Mouse (Mus musculus): Measurements from ENCODE around the gene Mast1. TPM values are rescaled to one million over a fixed set of nuclear protein-coding genes. Genes with fewer than 3 reads are reported as not detected.
A peak's percentile ranks its signal among the peaks of the same experiment; 100 is the strongest.

The Mast1 gene
- total RNA-seq, 2 experiments from 2014 or later = 0.07 TPM; not detected in 1

GRCm38 (mm10) chr8:84973803-84974542, 36.8 kb upstream of the Mast1 start:
- ATAC-seq (ENCODE audit: poor library complexity, severe bottlenecking) = no peak

GRCm38 (mm10) chr8:84973079-84973478, 35.9 kb upstream of the Mast1 start:
- no peak for ATAC-seq (ENCODE audit: poor library complexity, severe bottlenecking)

GRCm38 (mm10) chr8:84970913-84971312, 33.8 kb upstream of the Mast1 start:
- ATAC-seq (ENCODE audit: poor library complexity, severe bottlenecking) = no peak

GRCm38 (mm10) chr8:84970135-84970790, 33.1 kb upstream of the Mast1 start:
- ATAC-seq (ENCODE audit: poor library complexity, severe bottlenecking) = no peak

DNA sequence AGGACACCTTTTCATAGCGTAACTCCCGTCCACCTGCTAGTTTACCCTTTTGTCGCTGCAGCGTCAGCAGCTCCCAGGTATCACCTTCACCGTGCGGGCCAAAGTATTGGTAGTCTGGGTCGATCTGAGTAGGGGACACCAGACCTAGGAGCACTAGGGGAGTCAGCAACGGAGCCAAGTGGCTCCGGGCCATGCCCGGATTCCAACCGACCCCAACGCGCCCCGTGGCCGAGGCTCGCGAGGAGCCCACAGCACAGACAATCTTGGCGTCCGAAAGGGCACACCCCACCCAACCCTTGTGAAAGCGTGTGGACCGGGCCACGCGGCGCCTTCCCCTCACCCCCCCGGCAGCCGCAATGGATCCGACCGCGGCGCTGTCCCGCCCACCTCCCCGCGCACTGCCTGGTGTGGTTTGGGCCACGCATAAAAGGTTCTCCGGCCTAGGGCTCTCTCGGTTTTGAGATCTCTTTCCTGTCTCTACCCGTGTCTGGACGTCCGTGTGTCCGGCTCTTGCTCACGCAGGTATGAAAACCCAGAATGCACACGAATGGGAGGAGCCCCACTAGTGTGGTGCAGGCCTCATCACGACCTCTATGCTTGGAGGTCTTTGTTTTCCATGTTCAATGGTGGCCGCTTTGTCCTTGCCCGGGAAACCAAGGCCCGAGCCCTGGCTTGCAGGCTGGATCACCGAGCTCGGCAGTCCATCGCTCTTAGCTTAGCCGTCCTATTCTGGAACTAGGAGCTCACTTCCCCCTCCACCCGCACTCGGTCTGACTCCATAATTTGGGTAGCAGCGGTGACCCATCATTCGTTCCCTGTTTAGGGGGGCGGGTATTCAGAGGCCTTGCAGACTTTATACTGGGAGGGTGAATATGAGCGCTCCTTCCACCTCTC, 32.3 kb upstream of the Mast1 start, which contains the start of the genes Gm49661, Prdx2 and Rnaseh2a:
Gene Gm49661, minus strand, starts transcription at position 193 of the 894 bp plus-strand sequence.
Gene Prdx2, plus strand, starts transcription at position 347 of the 894 bp plus-strand sequence.
Gene Rnaseh2a, minus strand, starts transcription at position 527 of the 894 bp plus-strand sequence.
- ATAC-seq (ENCODE audit: poor library complexity, severe bottlenecking) = peak; percentile 56

GRCm38 (mm10) chr8:84968650-84969049, 31.5 kb upstream of the Mast1 start:
- no peak for ATAC-seq (ENCODE audit: poor library complexity, severe bottlenecking)

- no peak for ATAC-seq (ENCODE audit: poor library complexity, severe bottlenecking)
Measured at GRCm38 (mm10) chr8:84967532-84968304, 30.6 kb upstream of the Mast1 start.

DNA sequence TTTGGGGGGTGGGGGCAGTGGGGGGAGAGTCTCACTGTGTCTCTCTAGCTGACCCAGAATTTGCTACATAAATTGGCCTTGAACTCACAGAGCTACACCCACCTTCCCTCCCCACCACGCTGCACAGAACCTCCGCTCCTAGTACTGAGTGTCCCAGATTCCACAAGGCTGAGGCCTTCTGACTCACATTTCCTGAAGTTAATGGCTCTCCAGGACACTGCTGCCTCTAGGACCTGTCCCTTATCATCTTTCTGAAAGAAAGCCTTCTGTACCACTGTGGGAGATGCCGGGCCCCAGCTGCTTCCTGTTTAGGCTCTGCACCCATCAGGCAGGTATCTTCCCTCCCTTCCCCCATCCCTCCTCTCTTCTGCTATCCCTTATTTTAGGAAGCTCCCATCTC, 29.4 kb upstream of the Mast1 start:
- ATAC-seq (ENCODE audit: poor library complexity, severe bottlenecking) = no peak

DNA sequence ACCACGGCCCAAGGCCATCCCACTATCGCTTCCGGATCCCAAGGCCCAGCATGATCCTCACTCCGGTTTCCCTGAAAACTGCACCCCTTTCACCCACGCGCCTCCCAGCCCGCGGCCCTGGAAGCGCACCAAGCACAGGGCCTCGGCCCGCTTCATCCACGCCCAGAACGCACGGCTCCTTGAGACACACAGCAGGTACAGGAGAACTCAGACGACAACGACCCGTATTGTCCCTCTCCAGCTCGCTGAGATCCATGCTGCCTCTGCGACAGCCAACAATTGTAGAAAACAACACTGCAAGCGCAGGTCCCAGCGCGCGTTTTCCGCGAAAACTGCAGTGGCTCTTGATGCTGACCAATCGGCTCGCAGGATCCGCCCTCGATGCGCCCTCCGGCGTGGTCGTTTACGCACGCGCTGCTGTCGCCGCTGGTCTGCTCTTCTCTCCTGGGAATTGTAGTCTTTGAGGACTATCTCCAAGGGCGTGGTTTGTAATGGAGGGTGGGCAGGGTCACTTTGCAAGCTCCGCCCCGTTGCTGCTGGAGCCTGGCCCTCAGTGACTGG, 28.7 kb upstream of the Mast1 start:
- ATAC-seq (ENCODE audit: poor library complexity, severe bottlenecking) = peak; percentile 87

DNA sequence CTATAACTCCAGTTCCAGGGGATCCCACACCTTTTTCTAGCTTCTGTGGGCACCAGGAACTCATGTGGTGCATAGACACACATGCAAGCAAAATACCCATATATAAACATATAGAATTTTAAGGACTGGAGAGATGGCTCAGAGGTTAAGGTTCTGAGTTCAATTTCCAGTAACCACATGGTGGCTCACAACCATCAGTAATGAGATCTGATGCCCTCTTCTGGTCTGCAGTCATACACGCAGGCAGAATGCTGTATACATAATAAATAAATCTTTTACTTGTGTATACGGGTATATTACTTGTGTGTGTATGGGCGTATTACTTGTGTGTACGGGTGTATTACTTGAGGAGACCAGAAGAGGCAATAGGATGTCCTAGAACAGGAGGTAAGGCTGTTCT, 26.8 kb upstream of the Mast1 start:
- ATAC-seq (ENCODE audit: poor library complexity, severe bottlenecking) = no peak

DNA sequence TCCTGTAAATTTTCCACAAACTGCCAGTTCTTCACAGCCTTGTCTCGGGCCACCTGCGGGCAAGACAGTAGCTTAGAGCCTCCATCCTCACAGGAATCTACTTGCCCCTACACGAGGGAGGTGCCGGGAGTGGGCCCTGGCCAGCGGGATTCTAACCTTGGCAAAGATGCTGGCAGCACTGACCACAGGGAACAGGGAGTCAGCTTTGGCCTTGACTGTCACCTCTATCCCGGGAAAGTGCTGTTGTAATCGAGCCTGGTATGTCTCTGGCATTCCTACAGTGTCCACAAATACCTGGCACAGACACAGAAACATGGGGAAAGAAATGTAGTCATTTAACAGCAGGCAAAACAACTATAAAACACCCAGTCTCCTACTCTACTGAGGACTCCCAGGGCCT, 22.7 kb upstream of the Mast1 start:
- no peak for ATAC-seq (ENCODE audit: poor library complexity, severe bottlenecking)

GRCm38 (mm10) chr8:84956768-84957167, 19.6 kb upstream of the Mast1 start:
- ATAC-seq (ENCODE audit: poor library complexity, severe bottlenecking) = peak; percentile 68

DNA sequence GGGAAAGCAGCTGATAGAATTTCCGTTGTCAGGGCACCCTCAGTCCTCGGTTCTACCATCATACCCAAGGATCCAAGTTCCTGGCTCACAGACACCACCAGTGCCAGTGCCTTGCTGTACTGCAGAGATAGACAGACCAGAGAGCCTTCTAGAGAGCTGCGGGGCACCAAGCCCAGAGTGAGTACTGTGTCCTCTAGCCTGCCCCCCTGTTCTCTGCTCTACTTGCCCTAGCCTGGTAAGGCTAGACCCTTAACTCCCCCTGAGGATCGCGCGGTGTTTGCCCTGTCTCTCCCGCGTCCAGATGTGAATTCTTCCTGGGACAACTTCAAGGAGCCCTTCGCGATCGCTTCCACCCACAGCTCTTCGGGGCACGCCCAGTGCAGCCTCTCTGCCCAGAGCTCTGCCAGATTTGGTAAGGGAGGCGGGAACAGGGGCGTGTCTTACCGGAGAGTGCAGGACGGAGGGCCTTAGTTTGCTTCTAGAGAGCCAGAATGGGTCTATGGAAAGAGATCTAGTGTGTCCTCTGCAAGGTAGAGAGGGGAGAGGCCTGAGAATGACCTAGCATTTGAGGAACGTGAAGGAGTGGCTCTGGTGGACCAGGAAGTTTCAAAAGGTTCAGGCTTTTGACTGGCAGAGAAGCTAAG, 15.6 kb upstream of the Mast1 start:
- ATAC-seq (ENCODE audit: poor library complexity, severe bottlenecking) = peak; percentile 93

DNA sequence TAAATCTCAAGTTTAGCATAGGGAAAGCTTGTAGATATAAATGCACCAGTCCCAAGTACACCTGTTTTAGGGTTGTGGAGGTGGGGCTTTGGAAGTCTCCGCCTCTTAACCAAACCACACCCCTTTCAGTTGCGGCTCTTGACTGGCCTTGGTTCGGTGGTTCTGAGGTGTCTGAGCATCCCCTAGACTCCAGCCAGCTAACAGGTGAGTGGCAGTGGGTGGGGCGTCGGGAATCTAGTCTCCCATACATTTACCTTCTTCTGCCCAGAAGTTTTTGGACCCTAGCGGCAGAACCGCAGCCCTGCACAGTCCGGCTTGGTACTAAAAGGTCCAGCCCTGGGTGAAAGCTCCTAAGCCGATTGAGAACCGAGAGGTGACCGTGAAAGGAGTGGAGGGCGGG, 12.6 kb upstream of the Mast1 start:
- no peak for ATAC-seq (ENCODE audit: poor library complexity, severe bottlenecking)

- ATAC-seq (ENCODE audit: poor library complexity, severe bottlenecking) = 0 out of 2 replicates have a peak, but pooled peaks have one; percentile 47
Measured at GRCm38 (mm10) chr8:84947241-84947545, 10.0 kb upstream of the Mast1 start.

DNA sequence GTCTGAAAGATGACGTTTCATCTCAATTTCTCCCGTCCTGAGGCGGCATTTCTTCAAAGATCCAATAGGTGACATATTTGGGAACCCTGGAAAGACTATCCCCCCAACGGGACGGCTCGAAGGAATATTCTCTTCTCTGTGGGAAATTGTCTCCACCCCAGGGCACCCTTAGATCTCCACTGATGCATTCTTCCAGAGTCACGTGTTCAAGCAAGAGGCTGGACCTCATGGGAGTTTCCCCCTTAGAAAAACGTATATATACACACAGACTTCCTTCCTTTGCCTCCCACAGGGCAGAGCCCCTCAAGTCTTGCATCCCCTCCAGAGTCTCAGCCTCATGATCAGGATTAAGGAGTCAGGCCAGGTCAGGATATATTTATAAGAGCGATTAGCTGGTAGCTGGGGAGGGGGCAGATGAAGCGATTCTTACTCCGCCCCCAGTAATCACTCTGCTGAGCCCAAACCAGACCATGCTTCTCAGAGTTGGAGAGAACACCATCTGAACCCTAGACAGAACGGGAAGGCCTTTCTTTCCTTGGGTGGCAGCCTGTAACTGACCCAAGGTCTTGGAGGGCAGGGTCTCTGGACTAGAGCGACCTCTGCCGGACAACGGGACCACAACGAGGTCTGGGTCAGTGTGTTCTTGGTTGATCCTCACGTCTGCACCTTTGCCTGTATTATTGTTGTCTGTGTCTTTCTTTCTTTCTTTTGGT, 9.5 kb upstream of the Mast1 start, which contains the start of gene Rtbdn:
Gene Rtbdn, plus strand, starts transcription at position 464 of the 713 bp plus-strand sequence.
- ATAC-seq (ENCODE audit: poor library complexity, severe bottlenecking) = peak; percentile 35; the same call in 1 of the 2 replicates

DNA sequence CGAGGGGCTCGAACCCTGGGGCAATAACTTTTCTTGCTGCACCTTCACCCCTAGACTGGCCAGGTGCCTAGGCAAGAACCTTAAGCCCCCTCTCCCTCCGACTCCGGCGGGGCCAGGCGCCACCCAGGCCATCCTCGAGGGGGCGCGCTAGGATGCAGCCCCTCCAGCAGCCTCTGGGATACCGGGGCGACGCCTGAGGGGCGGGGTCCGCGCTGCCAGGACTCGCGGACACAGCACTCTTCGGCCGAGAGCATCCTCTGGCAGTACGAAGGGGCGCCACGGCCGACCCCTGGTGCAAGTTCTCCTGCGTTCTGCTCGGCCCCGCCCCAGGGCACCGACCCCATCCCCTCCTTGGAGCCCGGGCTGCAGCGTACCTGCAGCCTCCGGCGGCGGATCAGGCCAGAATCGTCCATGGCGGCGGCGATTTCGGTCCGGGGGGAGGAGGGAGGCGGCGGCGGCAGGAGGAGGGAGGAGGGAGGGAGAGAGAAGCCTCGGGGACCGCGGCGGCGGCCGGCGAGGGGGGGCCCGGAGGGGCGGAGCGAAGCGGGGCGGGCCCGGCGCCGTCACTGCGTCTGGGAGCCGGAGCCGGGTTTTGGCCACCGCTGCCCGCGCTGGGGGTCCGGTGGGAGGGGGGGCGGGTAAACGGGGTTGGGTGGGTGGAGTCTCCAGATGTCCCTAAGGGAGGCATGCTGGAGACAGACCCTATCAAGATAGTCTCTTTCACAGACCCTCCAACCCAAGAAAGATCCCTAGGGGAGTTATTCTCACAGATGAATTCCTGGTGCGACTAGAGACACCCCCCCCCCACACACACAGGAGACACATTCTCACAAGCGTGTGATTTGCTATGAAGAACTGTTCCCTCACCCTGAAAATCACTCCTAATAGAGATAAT, 8.7 kb upstream of the Mast1 start:
- no peak for ATAC-seq (ENCODE audit: poor library complexity, severe bottlenecking)

- ATAC-seq (ENCODE audit: poor library complexity, severe bottlenecking) = no peak
Measured at GRCm38 (mm10) chr8:84945235-84945632, 8.1 kb upstream of the Mast1 start.

All from megakaryocyte, adult 5-6 weeks (primary cell).